Mouse (Mus musculus) testis, adult 2 months (tissue): ENCODE results near the gene Arhgap9. TPM values are rescaled to one million over a fixed set of nuclear protein-coding genes. Genes with fewer than 3 reads are reported as not detected.

ENCODE experiments used
- H3K27ac ChIP-seq: fragments of 200-500 bp; 2 replicates; pipeline ENCODE4 v1.5.1; 2012; ENCODE audit warnings: low read depth, low read length; ENCODE audit not compliant: control insufficient read depth, insufficient read depth
- H3K27me3 ChIP-seq: fragments of 200-500 bp; 2 replicates; pipeline ENCODE4 v1.6.1; 2012; ENCODE audit warnings: mild to moderate bottlenecking, low read length, moderate library complexity; ENCODE audit not compliant: control insufficient read depth, insufficient read depth
- H3K36me3 ChIP-seq: fragments of 200-500 bp; 2 replicates; pipeline ENCODE4 v1.6.1; 2012; ENCODE audit warnings: mild to moderate bottlenecking, low read length; ENCODE audit not compliant: control insufficient read depth, insufficient read depth
- H3K4me1 ChIP-seq: fragments of 200-500 bp; 2 replicates; pipeline ENCODE4 v1.6.1; 2012; ENCODE audit warnings: low read length; ENCODE audit not compliant: control insufficient read depth, insufficient read depth
- H3K4me3 ChIP-seq: fragments of 200-500 bp; 2 replicates; pipeline ENCODE4 v1.5.1; 2012; ENCODE audit warnings: low read depth, mild to moderate bottlenecking, low read length, moderate library complexity, mixed read lengths; ENCODE audit not compliant: control insufficient read depth
- CTCF ChIP-seq: fragments of 200-500 bp; IDR thresholded peaks from 2 replicates; pipeline ENCODE4 v1.5.1; 2012; ENCODE audit warnings: low read depth, mild to moderate bottlenecking, inconsistent platforms, low read length, moderate library complexity; ENCODE audit not compliant: control insufficient read depth, insufficient read depth, insufficient replicate concordance
- POLR2A ChIP-seq: fragments of 200-500 bp; IDR thresholded peaks from 2 replicates; pipeline ENCODE4 v1.6.1; 2012; ENCODE audit warnings: low read depth, mild to moderate bottlenecking, inconsistent platforms, low read length, moderate library complexity; ENCODE audit not compliant: control insufficient read depth
- polyA plus RNA-seq: library from polyadenylated mRNA; depleted of rRNA; stranded (reverse); fragments of >200 nt; gene quantifications from 2 replicates; pipeline ENCODE4 v1.2.3, GENCODE M21; 2012

Arhgap9 gene
- polyA plus RNA-seq, 1 experiment = 0.32 TPM

DNA sequence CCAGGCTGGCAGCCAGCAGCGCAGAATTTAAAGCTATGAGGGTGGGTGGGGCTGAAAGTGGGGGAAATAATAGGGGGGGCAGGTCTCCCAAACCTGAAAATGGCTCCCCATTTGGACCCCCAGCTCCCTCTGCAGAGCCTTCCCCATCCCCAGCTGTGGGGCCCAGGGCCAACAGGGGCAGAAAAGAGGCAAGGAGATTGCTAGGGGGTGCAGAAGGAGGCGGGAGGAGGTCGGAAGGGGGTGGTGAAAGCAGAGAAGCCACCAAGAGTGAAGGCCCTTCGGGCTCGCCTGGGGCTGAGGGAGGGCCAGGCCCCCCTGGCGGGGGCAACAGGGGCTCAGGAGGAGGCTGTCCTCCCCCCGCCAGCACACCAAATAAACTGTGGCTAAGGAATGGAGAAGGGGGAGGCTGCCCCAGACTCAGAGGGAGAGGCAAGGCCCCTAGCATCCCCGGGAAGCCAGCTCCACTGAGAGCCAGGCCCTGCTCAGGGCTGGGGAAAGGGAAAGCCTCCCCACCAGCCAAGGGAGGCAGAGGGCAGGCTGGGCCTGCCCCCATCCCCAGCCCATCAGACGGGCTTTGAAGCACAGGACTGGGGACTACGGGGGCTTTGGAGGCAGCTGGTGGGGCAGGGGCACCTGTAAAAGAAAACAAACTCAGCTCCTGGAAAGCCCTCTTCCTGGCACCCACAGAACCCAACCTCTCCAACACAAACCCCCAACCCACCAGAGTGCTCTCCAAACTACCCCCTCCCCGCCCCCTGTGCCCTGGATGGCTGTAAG lies 36.9 kb upstream of the Arhgap9 start:
- H3K4me1 ChIP-seq = peaks cover 19% of the 10 kb centered on the region
- no peaks in the 10 kb centered on the region; the same call in none of the 2 replicates for H3K36me3 ChIP-seq
- TF ChIP-seq CTCF = no peak
- TF ChIP-seq POLR2A = no peak
- H3K4me3 ChIP-seq = no peak overlapping the region
- H3K27ac ChIP-seq = no peak overlapping the region
- no peaks in the 10 kb centered on the region for H3K27me3 ChIP-seq

DNA sequence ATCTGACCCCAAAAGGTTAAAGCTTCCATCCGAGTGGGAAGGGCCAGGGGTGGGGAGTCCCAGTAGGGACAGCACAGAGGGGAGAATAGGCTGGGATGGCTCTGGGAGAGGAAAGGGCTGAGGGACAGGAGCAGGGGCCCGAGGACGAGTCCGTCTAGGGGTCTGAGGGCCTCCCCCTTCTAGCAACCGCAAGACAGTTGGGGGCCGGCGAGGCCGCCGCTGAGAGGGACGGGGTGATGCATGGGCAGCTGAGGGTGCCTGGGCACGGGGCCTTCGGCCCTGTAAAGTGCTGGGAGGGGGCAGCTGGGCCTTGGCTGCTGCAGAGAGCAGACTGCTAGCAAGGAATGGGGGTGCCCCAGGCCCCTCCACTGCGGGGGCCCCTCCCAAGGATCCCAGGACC lies 36.1 kb upstream of the Arhgap9 start:
- TF ChIP-seq POLR2A = no peak
- TF ChIP-seq CTCF = no peak
- Histone ChIP-seq H3K27ac (no peak overlapping the region), H3K36me3 (no peaks in the 10 kb centered on the region; the same call in none of the 2 replicates), H3K27me3 (no peaks in the 10 kb centered on the region), H3K4me3 (no peak overlapping the region), H3K4me1 (peaks cover 19% of the 10 kb centered on the region)

DNA sequence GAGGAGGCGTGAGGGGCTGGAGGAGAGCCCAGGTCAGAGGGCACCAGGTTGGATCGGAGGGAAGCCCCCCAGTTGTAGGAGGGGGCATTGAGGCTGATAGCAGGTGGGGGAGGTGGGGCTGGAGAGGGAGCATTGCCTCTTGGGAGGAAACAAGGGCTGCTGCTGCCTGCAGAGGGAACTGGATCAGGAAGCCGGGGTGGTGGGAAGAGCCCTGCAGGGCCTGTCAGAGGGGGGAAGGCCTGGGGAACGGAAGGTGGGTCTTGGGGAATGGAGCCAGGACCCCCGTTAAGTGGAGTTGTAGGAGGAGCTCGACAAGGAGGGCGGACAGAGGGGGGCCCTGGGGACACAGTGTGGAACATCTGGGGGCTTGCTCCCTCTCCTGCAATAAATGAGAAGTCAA lies 35.6 kb upstream of the Arhgap9 start:
- H3K36me3 ChIP-seq = no peaks in the 10 kb centered on the region; the same call in none of the 2 replicates
- no peak overlapping the region for H3K4me3 ChIP-seq
- no peak overlapping the region for H3K27ac ChIP-seq
- no peak for TF ChIP-seq POLR2A
- no peak for TF ChIP-seq CTCF
- peaks cover 19% of the 10 kb centered on the region for H3K4me1 ChIP-seq
- H3K27me3 ChIP-seq = no peaks in the 10 kb centered on the region

DNA sequence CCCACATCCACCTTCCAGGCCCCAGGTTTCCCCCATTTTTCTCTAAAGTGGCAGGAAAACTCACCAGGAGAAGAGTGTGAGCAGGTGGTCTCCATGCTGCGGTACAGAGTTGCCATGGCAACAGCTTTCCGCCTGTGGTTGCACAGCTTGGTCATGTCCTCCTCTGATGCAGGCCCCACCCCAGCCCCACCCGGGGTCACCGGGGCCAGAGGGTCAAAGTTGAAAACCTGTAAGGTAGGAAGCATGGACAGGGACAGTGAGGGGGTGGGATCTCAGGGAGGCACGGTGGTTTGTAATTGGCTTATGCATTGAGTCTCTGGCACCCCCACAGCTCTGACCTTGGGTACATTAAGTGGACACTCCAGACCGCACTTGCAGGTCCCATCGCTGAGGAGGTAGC lies 35.0 kb upstream of the Arhgap9 start:
- Histone ChIP-seq H3K4me1 (peaks cover 22% of the 10 kb centered on the region), H3K36me3 (no peaks in the 10 kb centered on the region; the same call in none of the 2 replicates), H3K4me3 (peak overlapping the region; percentile 81), H3K27ac (no peak overlapping the region), H3K27me3 (no peaks in the 10 kb centered on the region)
- no peak for TF ChIP-seq CTCF
- TF ChIP-seq POLR2A = no peak; the same call in 1 of the 2 replicates

DNA sequence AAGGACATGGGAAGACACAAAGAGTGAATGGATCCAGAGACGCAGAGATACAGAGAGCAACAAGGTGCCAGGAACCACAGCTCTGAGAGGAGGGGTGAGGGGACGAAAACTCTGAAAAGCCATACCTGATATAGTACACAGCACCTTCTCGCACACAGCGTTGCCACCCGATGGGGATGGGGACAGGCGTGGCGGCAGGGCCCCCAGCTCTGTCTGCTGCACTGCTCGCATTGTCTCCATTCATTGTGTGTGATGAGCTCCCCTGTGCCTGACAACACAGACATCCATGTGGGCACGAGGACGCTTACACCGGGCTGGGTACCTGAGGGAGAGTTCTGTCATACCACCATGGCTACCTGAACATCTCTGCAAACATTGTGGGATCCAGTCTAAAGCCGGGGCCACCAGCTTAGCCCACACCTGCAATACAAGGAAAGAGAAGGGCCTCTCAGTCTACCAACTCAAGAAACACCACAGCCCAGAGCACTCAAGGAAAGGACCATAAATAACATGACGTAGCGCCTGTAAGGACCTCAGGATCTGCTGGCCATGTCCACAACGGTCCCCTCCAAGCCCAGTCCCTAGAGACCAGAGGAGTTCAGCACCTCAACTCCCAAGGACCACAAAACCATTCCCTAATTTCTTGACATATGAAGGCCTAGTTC lies 34.4 kb upstream of the Arhgap9 start:
- H3K27ac ChIP-seq = peak overlapping the region; percentile 84
- H3K4me3 ChIP-seq = peak overlapping the region; percentile 81
- TF ChIP-seq POLR2A = no peak
- no peak for TF ChIP-seq CTCF
- H3K36me3 ChIP-seq = no peaks in the 10 kb centered on the region; the same call in none of the 2 replicates
- H3K27me3 ChIP-seq = no peaks in the 10 kb centered on the region
- H3K4me1 ChIP-seq = peaks cover 22% of the 10 kb centered on the region

DNA sequence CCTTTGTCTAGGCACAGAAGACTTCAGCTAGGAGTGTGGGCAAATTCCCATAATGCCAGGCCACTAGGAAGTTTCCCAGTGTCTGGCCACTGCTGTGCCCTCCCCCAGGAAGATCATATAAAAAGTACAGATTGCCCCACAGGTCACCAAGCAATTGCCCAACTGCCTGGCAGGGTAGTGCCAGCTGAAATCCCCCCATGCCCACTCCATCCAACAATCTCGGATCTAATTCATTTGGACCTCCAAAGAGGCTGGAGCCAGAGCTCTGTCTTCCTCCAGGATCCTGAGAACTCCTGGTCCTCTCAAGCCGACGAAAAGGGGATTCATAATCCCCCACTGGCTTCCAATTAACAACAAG lies 33.8 kb upstream of the Arhgap9 start:
- Histone ChIP-seq H3K36me3 (no peaks in the 10 kb centered on the region; the same call in none of the 2 replicates), H3K4me1 (peaks cover 22% of the 10 kb centered on the region), H3K4me3 (peak overlapping the region; percentile 81), H3K27ac (peak overlapping the region; percentile 84), H3K27me3 (no peaks in the 10 kb centered on the region)
- TF ChIP-seq CTCF (no peak), POLR2A (no peak)

DNA sequence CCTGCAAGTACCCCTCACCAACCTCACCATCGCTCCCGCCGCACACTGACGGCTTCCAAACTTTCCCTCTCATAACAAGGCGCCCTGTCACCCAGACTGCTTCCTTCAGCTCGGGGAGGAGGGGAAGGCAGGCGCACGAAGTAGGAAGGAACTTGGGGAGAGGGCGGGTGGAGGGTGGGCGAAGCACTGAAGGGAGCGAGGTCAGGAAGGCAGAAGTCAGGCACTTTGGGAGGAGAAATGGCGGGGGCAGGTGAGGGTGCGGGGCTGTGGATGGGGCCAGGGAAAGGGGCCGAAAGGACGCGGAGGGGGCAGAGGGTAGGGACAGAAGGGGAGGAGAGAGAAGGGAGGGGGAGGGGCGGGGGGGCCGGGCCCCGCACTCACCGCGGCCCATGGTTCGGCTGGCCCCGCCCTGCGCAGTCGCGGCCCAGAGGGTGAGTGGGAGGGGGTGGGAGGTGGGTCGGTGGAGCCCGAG lies 33.4 kb upstream of the Arhgap9 start:
- H3K36me3 ChIP-seq = no peaks in the 10 kb centered on the region; the same call in none of the 2 replicates

More for the DNA sequence above, 33.4 kb upstream of the Arhgap9 start:
- Histone ChIP-seq H3K27ac (peak overlapping the region; percentile 84), H3K27me3 (no peaks in the 10 kb centered on the region), H3K4me1 (peaks cover 22% of the 10 kb centered on the region), H3K4me3 (peak overlapping the region; percentile 81)
- no peak for TF ChIP-seq CTCF
- no peak for TF ChIP-seq POLR2A
